Mouse (Mus musculus) CH12.LX (cell line): ENCODE measurements around the gene Pcsk6. TPM values are rescaled to one million over a fixed set of nuclear protein-coding genes. Genes with fewer than 3 reads are reported as not detected.

Experiments
- DNase-seq: peaks from one replicate; pipeline ENCODE4 v3.0.0-alpha.2; 2013; ENCODE audit errors: extremely low read depth
- H3K27ac ChIP-seq: 2 replicates; pipeline ENCODE4 v1.5.1; 2012; ENCODE audit warnings: low read depth, mild to moderate bottlenecking, control low read depth, moderate library complexity; ENCODE audit not compliant: insufficient read depth
- H3K27me3 ChIP-seq: replicated peaks from 2 replicates; pipeline ENCODE3; 2012; ENCODE audit warnings: inconsistent platforms
- H3K36me3 ChIP-seq, 2 experiments: replicated peaks in 1 of 2; 2 replicates each; pipeline versions ENCODE3 to v1.6.1; 2012; ENCODE audit warnings: inconsistent platforms in 1 of 2, low read length in 1 of 2, mild to moderate bottlenecking in 1 of 2, mixed read lengths in 1 of 2, moderate library complexity in 1 of 2; ENCODE audit not compliant: control insufficient read depth in 1 of 2, insufficient read depth in 1 of 2
- H3K4me1 ChIP-seq, 2 experiments: 2 replicates each; pipeline ENCODE4 v1.6.1; 2012; ENCODE audit warnings: inconsistent platforms in 1 of 2, moderate library complexity in 1 of 2; ENCODE audit not compliant: insufficient read depth in 2 of 2, control insufficient read depth in 1 of 2
- H3K4me2 ChIP-seq: 2 replicates; pipeline ENCODE4 v1.6.1; 2012; ENCODE audit warnings: low read depth, mild to moderate bottlenecking, control low read depth; ENCODE audit not compliant: poor library complexity, insufficient read depth, severe bottlenecking
- H3K4me3 ChIP-seq, 3 experiments: fragments of 150-350 bp in 1 of 3; sonication (generic) in 1 of 3; replicated peaks in 1 of 3; 2 replicates each; pipeline versions ENCODE3 to v1.5.1; 2011 to 2012; ENCODE audit warnings: low read depth in 2 of 3, low read length in 2 of 3, mild to moderate bottlenecking in 2 of 3, moderate library complexity in 2 of 3, control low read depth in 1 of 3, improper control_type of control experiment in 1 of 3, inconsistent platforms in 1 of 3, mixed read lengths in 1 of 3; ENCODE audit not compliant: poor library complexity in 1 of 3
- H3K79me2 ChIP-seq: replicated peaks from 2 replicates; pipeline ENCODE4 v1.6.1; 2012; ENCODE audit warnings: mild to moderate bottlenecking, moderate library complexity; ENCODE audit not compliant: control insufficient read depth, poor library complexity, insufficient read depth, severe bottlenecking; ENCODE audit errors: extremely low read depth
- H3K9ac ChIP-seq: 2 replicates; pipeline ENCODE4 v1.6.1; 2012; ENCODE audit warnings: low read depth, mild to moderate bottlenecking, control low read depth, moderate library complexity; ENCODE audit not compliant: insufficient read depth
- H3K9me3 ChIP-seq: replicated peaks from 2 replicates; pipeline ENCODE3; 2012; ENCODE audit warnings: low read length, inconsistent platforms, mixed read lengths
- CTCF ChIP-seq, 2 experiments: IDR thresholded peaks in 1 of 2; conservative IDR thresholded peaks in 1 of 2; 2 replicates each; pipeline ENCODE4 v1.5.1; 2011 to 2012; ENCODE audit warnings: low read depth in 2 of 2, low read length in 2 of 2, improper control_type of control experiment in 1 of 2, inconsistent platforms in 1 of 2, mild to moderate bottlenecking in 1 of 2, moderate library complexity in 1 of 2
- HCFC1 ChIP-seq: IDR thresholded peaks from 2 replicates; pipeline ENCODE4 v1.6.1; 2012; ENCODE audit warnings: low read depth, mild to moderate bottlenecking, inconsistent platforms, low read length, improper control_type of control experiment
- MYC ChIP-seq: IDR thresholded peaks from 2 replicates; pipeline ENCODE4 v1.6.1; 2011; ENCODE audit warnings: low read depth, mild to moderate bottlenecking, improper control_type of control experiment, low read length
- ZC3H11A ChIP-seq: IDR thresholded peaks from 2 replicates; pipeline ENCODE4 v1.6.1; 2012; ENCODE audit warnings: low read depth, mild to moderate bottlenecking, inconsistent platforms, low read length, improper control_type of control experiment
- ZKSCAN1 ChIP-seq: IDR thresholded peaks from 2 replicates; pipeline ENCODE4 v1.6.1; 2012; ENCODE audit warnings: low read depth, inconsistent platforms, low read length, improper control_type of control experiment, borderline replicate concordance
- ZNF384 ChIP-seq: IDR thresholded peaks from 2 replicates; pipeline ENCODE4 v1.6.1; 2012; ENCODE audit warnings: low read depth, low read length, improper control_type of control experiment, inconsistent platforms
- dilution Hi-C: fragments of 300-500 bp; cut with MboI; formaldehyde crosslinking; loops from 2 replicates; pipeline ENCODE4 v1.14.3; 2020; ENCODE audit warnings: low sequenced_read_pairs; ENCODE audit not compliant: extremely low pct_unique_long_range_greater_than_20kb, extremely low pct_ligation_motif_present
- in situ Hi-C: fragments of 300-500 bp; cut with MboI; formaldehyde crosslinking; loops from 3 replicates; pipeline ENCODE4 v1.14.3; 2019; ENCODE audit warnings: low sequenced_read_pairs, low pct_ligation_motif_present, low pct_unique_long_range_greater_than_20kb, mixed read lengths
- polyA plus RNA-seq: library from polyadenylated mRNA; unstranded; fragments of >175 nt; gene quantifications from 2 replicates; pipeline ENCODE4 v1.2.1, GENCODE M21; 2012; ENCODE audit warnings: low read depth; ENCODE audit not compliant: insufficient read length
- total RNA-seq, 2 experiments: library from RNA; depleted of rRNA; stranded (reverse); fragments of 300-350 nt in 1 of 2; fragments of >200 nt in 1 of 2; gene quantifications; 2 replicates each; pipeline ENCODE4 v1.2.3; 2012 to 2014

The Pcsk6 gene
- total and polyA plus RNA-seq, 3 experiments = not detected

DNA sequence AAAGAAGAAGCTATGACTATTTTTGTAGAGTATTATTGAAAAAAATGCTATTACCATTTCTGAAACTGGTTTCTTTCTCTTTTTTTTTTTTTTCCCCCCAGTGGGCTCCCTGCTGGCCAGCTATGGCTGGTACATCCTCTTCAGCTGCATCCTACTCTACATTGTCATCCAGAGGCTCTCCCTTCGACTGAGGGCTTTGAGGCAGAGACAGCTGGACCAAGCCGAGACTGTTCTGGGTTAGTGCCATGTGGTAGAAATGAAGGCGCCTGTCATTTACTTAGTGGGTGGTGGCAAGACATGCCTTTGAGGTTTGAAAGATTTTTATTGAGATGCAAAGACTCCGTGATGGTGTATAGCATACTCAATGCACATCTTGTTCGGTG is 218.7 kb downstream of the Pcsk6 start:
- peak; percentile 35 for DNase-seq
- H3K9me3 ChIP-seq = no peaks in the 10 kb centered on the region
- H3K9ac ChIP-seq = peak overlapping the region; percentile 73
- dilution Hi-C loops = no loop called here
- H3K27me3 ChIP-seq = no peaks in the 10 kb centered on the region
- TF ChIP-seq ZNF384 (peak; percentile 83), CTCF (conservative IDR thresholded peaks at IDR 0.05 in 1 of 2, IDR thresholded peaks at IDR 0.05 in 1 of 2; ENCODE audit: low read depth in 2 of 2, low read length in 2 of 2) (peak in 1 of 2 experiments; percentile 21; a peak in 1 of 4 replicates), ZKSCAN1 (no peak)
- H3K4me1 ChIP-seq = peaks cover 0 to 32% of the 10 kb centered on the region in 2 experiments; a peak in 2 of 4 replicates
- no peak overlapping the region for H3K27ac ChIP-seq
- H3K79me2 ChIP-seq = peaks cover 34% of the 10 kb centered on the region
- H3K36me3 ChIP-seq = peaks cover 36 to 67% of the 10 kb centered on the region in 2 experiments
- H3K4me2 ChIP-seq = peak overlapping the region; percentile 96
- in situ Hi-C loops = loop anchor here (25.0 kb wide), 1 partner anchor 582 kb away; no protein-coding TSS in a partner anchor
- peak overlapping the region; percentile 80 to 95 (median 95) for H3K4me3 ChIP-seq

DNA sequence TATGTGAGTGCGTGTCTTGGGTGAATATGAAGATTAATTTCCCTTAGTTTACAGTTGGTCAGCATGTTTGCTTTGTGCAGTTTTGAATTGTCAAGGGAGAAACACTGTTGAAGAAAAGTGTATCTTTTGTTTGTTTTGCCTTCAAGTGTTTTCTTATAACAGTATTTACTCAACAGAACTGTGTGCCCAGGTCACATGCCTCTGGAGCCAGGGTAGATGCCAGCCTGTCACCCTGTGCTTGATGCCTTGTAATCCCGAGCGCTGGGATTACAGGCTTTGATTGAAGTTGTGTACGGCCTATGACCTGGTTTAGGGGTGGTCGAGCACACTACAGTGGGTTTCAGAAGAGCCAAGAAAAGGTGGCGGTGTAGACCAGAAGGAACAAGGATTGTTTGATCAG is 222.2 kb downstream of the Pcsk6 start:
- H3K79me2 ChIP-seq = peaks cover 37% of the 10 kb centered on the region
- TF ChIP-seq ZC3H11A = no peak
- H3K9me3 ChIP-seq = no peaks in the 10 kb centered on the region
- H3K27me3 ChIP-seq = no peaks in the 10 kb centered on the region
- in situ Hi-C loops = loop anchor here (25.0 kb wide), 1 partner anchor 579 kb away; no protein-coding TSS in a partner anchor
- dilution Hi-C loops = no loop called here
- H3K36me3 ChIP-seq = peaks cover 59 to 75% of the 10 kb centered on the region in 2 experiments
- DNase-seq = no peak
- H3K4me3 ChIP-seq = no peak overlapping the region
- no peak overlapping the region for H3K4me2 ChIP-seq
- H3K9ac ChIP-seq = no peak overlapping the region
- no peak overlapping the region for H3K27ac ChIP-seq
- H3K4me1 ChIP-seq = peaks cover 0 to 31% of the 10 kb centered on the region in 2 experiments; a peak in 2 of 4 replicates

DNA sequence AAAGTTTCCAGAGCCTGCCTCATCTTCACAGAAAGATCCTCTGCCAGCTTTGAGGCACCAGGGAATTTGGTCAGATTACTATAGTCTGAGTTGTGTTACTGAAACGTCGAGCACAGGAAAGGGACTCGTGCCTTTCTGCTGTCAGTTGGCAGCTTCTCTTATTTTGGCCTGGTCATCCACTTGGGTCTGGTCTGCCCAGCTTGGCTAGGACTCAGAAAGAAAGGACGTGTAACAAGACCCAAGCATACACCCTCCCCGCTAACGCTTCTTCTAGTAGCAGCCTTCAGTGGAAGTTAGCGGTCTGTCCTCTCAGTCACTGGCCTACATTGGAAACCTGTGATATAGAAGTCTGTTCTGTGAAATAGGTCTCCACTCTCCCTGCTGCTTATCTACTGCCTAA is 223.0 kb downstream of the Pcsk6 start:
- Histone ChIP-seq H3K4me2 (no peak overlapping the region), H3K9ac (no peak overlapping the region), H3K4me1 (peaks cover 0 to 28% of the 10 kb centered on the region in 2 experiments; a peak in 2 of 4 replicates), H3K4me3 (no peak overlapping the region), H3K27me3 (no peaks in the 10 kb centered on the region), H3K36me3 (peaks cover 64 to 82% of the 10 kb centered on the region in 2 experiments), H3K79me2 (peaks cover 37% of the 10 kb centered on the region), H3K27ac (no peak overlapping the region), H3K9me3 (no peaks in the 10 kb centered on the region)
- no peak for DNase-seq
- no peak for TF ChIP-seq HCFC1
- TF ChIP-seq CTCF (conservative IDR thresholded peaks at IDR 0.05 in 1 of 2, IDR thresholded peaks at IDR 0.05 in 1 of 2; ENCODE audit: low read depth in 2 of 2, low read length in 2 of 2) = no peak
- TF ChIP-seq MYC = no peak
- TF ChIP-seq ZNF384 = no peak
- dilution Hi-C loops = no loop called here
- in situ Hi-C loops = loop anchor here (25.0 kb wide), 1 partner anchor 578 kb away; no protein-coding TSS in a partner anchor
